Mouse (Mus musculus): ENCODE measurements around the gene Rasl10a. TPM values are rescaled to one million over a fixed set of nuclear protein-coding genes. Genes with fewer than 3 reads are reported as not detected.

Gene Rasl10a
- total RNA-seq (2021) = 10 to 100 TPM; 35.7 to 39.8 TPM
- long read RNA-seq, transcript Rasl10a-201 (3 exons, 1,110 nt) = major isoform, 35 of 90 reads
- long read RNA-seq, partial matches to known transcripts = 30 of 90 reads
- long read RNA-seq, other reads (novel, unspliced or antisense) = 25 of 90 reads

- peak; percentile 46 to 54 for DNase-seq (ENCODE audit: low spot score in 2 of 2)
These were observed at the start of gene Rasl10a for GRCm38 (mm10) chr11:5057856-5058641. TSS of gene Rasl10a (plus strand) at chr11:5058128.

GRCm38 (mm10) chr11:5008867-5009266 lies 49.1 kb upstream of the Rasl10a start:
- DNase-seq (ENCODE audit: low spot score in 2 of 2) = no peak

GRCm38 (mm10) chr11:5009354-5010074 lies 48.4 kb upstream of the Rasl10a start:
- no peak for DNase-seq (ENCODE audit: low spot score in 2 of 2)

GRCm38 (mm10) chr11:5010205-5010604 lies 47.7 kb upstream of the Rasl10a start:
- DNase-seq (ENCODE audit: low spot score in 2 of 2) = no peak

- DNase-seq (ENCODE audit: low spot score in 2 of 2) = no peak
These were observed 46.4 kb upstream of the Rasl10a start for GRCm38 (mm10) chr11:5011480-5011879.

- peak in 1 of 2 experiments; percentile 12 for DNase-seq (ENCODE audit: low spot score in 2 of 2)
These were observed 45.7 kb upstream of the Rasl10a start for GRCm38 (mm10) chr11:5012213-5012715.

- peak; percentile 81 to 85 for DNase-seq (ENCODE audit: low spot score in 2 of 2)
These were observed 42.2 kb upstream of the Rasl10a start for GRCm38 (mm10) chr11:5015720-5016119.

GRCm38 (mm10) chr11:5016286-5016685 lies 41.6 kb upstream of the Rasl10a start:
- DNase-seq (ENCODE audit: low spot score in 2 of 2) = no peak

- DNase-seq (ENCODE audit: low spot score in 2 of 2) = peak in 1 of 2 experiments; percentile 57
These were observed 40.4 kb upstream of the Rasl10a start for GRCm38 (mm10) chr11:5017506-5017905.

- DNase-seq (ENCODE audit: low spot score in 2 of 2) = no peak
These were observed 32.8 kb upstream of the Rasl10a start for GRCm38 (mm10) chr11:5025108-5025507.

- DNase-seq (ENCODE audit: low spot score in 2 of 2) = no peak
These were observed 29.7 kb upstream of the Rasl10a start for GRCm38 (mm10) chr11:5028228-5028627.

- DNase-seq (ENCODE audit: low spot score in 2 of 2) = no peak
These were observed 25.2 kb upstream of the Rasl10a start for GRCm38 (mm10) chr11:5032706-5033105.

- no peak for DNase-seq (ENCODE audit: low spot score in 2 of 2)
These were observed 24.8 kb upstream of the Rasl10a start for GRCm38 (mm10) chr11:5033136-5033535.

- peak; percentile 61 to 65 for DNase-seq (ENCODE audit: low spot score in 2 of 2)
These were observed 22.5 kb upstream of the Rasl10a start for GRCm38 (mm10) chr11:5035421-5035820.

GRCm38 (mm10) chr11:5037146-5037854 lies 20.6 kb upstream of the Rasl10a start:
- no peak for DNase-seq (ENCODE audit: low spot score in 2 of 2)

GRCm38 (mm10) chr11:5040585-5040984 lies 17.3 kb upstream of the Rasl10a start:
- no peak for DNase-seq (ENCODE audit: low spot score in 2 of 2)

- peak; percentile 60 to 61 for DNase-seq (ENCODE audit: low spot score in 2 of 2)
These were observed 16.7 kb upstream of the Rasl10a start for GRCm38 (mm10) chr11:5041144-5041780.

GRCm38 (mm10) chr11:5042645-5043381 lies 15.1 kb upstream of the Rasl10a start:
- no peak for DNase-seq (ENCODE audit: low spot score in 2 of 2)

GRCm38 (mm10) chr11:5046321-5046926 lies 11.5 kb upstream of the Rasl10a start:
- no peak for DNase-seq (ENCODE audit: low spot score in 2 of 2)

- no peak for DNase-seq (ENCODE audit: low spot score in 2 of 2)
These were observed 6.3 kb upstream of the Rasl10a start for GRCm38 (mm10) chr11:5051629-5052028.
